Mouse (Mus musculus) forebrain, postnatal 0 days (tissue): ENCODE data around the gene Cdkal1. TPM values are rescaled to one million over a fixed set of nuclear protein-coding genes. Genes with fewer than 3 reads are reported as not detected.
A peak's percentile ranks its signal among the peaks of the same experiment; 100 is the strongest.

Source experiments
- ATAC-seq: fragments of 200-750 bp; cut with Nextera tagmentation; 2 replicates; pipeline ENCODE4 v1.8.0; 2017; ENCODE audit warnings: mild to moderate bottlenecking, moderate library complexity
- DNase-seq: peaks from one replicate; pipeline ENCODE4 v3.0.0-alpha.2; 2015
- H3K27ac ChIP-seq: fragments of 300-500 bp; sonication (generic); 2 replicates; pipeline ENCODE4 v1.5.1; 2014; ENCODE audit warnings: low read depth, mild to moderate bottlenecking, antibody characterized with exemption, low read length, moderate library complexity, mixed read lengths
- H3K27me3 ChIP-seq: fragments of 300-500 bp; sonication (generic); 2 replicates; pipeline ENCODE4 v1.6.1; 2014; ENCODE audit warnings: mild to moderate bottlenecking, low read length, mixed read lengths; ENCODE audit not compliant: insufficient read depth
- H3K36me3 ChIP-seq: fragments of 300-500 bp; sonication (generic); 2 replicates; pipeline ENCODE4 v1.6.1; 2014; ENCODE audit warnings: mild to moderate bottlenecking, moderate library complexity; ENCODE audit not compliant: insufficient read depth
- H3K4me1 ChIP-seq: fragments of 300-500 bp; sonication (generic); 2 replicates; pipeline ENCODE4 v1.6.1; 2014; ENCODE audit warnings: antibody characterized with exemption; ENCODE audit not compliant: insufficient read depth
- H3K4me2 ChIP-seq: fragments of 300-500 bp; sonication (generic); 2 replicates; pipeline ENCODE4 v1.6.1; 2014; ENCODE audit warnings: low read depth, mild to moderate bottlenecking, moderate library complexity
- H3K4me3 ChIP-seq: fragments of 300-500 bp; sonication (generic); 2 replicates; pipeline ENCODE4 v1.5.1; 2014; ENCODE audit warnings: low read depth, low read length, mixed read lengths
- H3K9ac ChIP-seq: fragments of 300-500 bp; sonication (generic); 2 replicates; pipeline ENCODE4 v1.6.1; 2014; ENCODE audit warnings: mild to moderate bottlenecking
- H3K9me3 ChIP-seq: fragments of 300-500 bp; sonication (generic); 2 replicates; pipeline ENCODE4 v1.6.1; 2016; ENCODE audit warnings: low read length
- CTCF ChIP-seq: sonication (generic); IDR thresholded peaks from 2 replicates; pipeline ENCODE4 v1.5.1; 2016; ENCODE audit warnings: antibody characterized with exemption, control low read depth, low read depth
- WGBS: fragments of 180-500 bp; shearing (Covaris S2); extraction: QIAGEN DNeasy Blood & Tissue Kit; methylation state at CpG from one replicate; pipeline ENCODE4 v1.1.7; 2014; 5-methylcytosine and 5-hydroxymethylcytosine counted together
- polyA plus RNA-seq: library from polyadenylated mRNA; unstranded; fragments of >200 nt; fragmentation: Nextera tagmentation; extraction: Ambion mirVana; gene quantifications from 2 replicates; pipeline ENCODE4 v1.2.1, GENCODE M21; 2015
- total RNA-seq: library from RNA; depleted of rRNA; stranded (reverse); fragments of >200 nt; gene quantifications from 2 replicates; pipeline ENCODE4 v1.2.3, GENCODE M21; 2014

Cdkal1 gene
- total and polyA plus RNA-seq, 2 experiments from 2014 or later = 16.7 to 18.3 TPM

DNA sequence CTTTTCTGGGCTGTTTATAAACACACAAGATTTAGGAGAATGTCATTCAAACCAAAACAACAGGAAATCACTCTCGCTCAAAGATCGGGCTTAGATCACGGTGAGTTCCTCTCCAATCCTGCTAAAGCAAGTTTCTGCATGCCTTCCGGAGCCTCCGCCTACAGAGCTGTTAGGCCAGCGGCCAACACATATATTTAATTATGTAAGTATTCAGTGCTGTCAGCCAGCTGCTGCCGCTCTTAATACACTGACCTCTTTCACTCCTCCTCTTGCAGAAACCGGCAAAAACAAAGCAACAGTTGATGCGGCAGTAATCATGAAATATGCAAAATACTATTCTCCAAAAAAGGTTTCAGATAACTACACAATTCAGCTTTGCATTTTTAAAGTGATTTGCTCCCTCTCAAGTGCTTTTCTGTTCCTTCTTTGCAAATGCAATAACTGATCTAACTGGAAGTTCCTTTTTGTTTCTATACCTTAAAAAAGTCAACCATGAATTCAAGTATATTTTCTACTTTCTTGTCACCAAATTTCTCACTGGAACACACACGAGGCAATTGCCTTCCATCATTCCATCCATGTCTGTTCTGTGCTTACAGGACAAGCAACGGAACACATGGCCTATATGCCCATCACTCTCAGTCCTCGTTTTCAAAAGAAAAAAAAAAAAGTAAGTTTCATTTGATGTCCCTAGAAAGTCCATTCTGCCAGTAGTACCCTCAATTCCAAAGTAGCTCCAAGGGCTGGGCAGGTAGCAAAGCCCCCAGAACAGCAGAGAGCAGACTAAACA, 85.6 kb downstream of the Cdkal1 start:
- H3K9me3 ChIP-seq = no peaks in the 10 kb centered on the region
- 4% methylated on average over 12 of the region's 12 CpGs for WGBS
- H3K4me1 ChIP-seq = peaks cover 12% of the 10 kb centered on the region; the same call in 1 of the 2 replicates
- no peaks in the 10 kb centered on the region for H3K36me3 ChIP-seq
- peak overlapping the region; percentile 30 for H3K4me2 ChIP-seq
- 0 out of 2 replicates have a peak overlapping the region, but pooled peaks have one; percentile 7 for H3K9ac ChIP-seq
- H3K27ac ChIP-seq = no peak overlapping the region
- TF ChIP-seq CTCF = no peak
- H3K4me3 ChIP-seq = no peak overlapping the region
- DNase-seq = peak; percentile 59
- H3K27me3 ChIP-seq = no peaks in the 10 kb centered on the region
- ATAC-seq = peak; percentile 76

DNA sequence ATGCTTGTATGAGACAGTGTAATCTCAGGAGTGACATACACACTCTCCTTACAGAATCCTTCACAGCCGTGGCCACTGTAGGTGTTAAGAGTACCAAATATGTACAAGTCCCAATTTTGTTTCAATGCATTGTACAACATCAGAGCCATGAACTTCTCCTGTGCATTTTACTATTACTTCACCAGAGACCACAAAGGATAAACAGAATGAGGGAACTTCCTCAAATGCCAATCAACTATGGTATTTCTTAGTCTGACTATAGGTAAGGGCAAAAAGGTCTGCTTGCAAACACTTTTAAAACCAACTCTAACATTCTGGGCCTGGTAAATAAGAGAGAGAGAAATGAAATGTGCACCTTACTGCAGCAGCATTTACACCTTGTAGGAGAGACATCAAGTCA, 87.4 kb downstream of the Cdkal1 start:
- Histone ChIP-seq H3K9me3 (no peaks in the 10 kb centered on the region), H3K4me1 (peaks cover 12% of the 10 kb centered on the region; the same call in 1 of the 2 replicates), H3K4me2 (no peak overlapping the region), H3K4me3 (no peak overlapping the region), H3K27me3 (no peaks in the 10 kb centered on the region), H3K27ac (no peak overlapping the region), H3K36me3 (no peaks in the 10 kb centered on the region), H3K9ac (no peak overlapping the region)
- TF ChIP-seq CTCF = no peak
- 68% methylated on average over 1 of the region's 1 CpGs for WGBS
- ATAC-seq (no peak), DNase-seq (no peak)

DNA sequence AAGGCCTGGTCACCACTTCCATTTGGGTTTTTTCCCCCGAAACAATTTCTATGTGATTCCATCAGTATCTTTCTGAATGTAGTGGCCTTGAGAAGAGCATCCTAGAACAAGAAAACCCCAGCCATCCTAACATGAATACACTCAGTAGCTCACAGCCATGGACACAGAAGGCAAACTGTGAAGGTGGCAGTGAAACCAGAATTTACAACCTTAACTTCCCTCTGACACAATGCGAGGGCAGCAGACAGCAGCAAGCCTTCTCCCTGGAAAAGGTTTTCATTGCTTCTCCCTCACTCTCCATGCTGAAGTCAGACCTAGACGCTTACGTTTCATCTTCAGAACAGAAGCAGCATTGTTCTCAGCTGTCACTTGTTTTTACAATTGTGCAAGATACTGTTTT, 87.9 kb downstream of the Cdkal1 start:
- 49% methylated on average over 4 of the region's 4 CpGs for WGBS

DNA sequence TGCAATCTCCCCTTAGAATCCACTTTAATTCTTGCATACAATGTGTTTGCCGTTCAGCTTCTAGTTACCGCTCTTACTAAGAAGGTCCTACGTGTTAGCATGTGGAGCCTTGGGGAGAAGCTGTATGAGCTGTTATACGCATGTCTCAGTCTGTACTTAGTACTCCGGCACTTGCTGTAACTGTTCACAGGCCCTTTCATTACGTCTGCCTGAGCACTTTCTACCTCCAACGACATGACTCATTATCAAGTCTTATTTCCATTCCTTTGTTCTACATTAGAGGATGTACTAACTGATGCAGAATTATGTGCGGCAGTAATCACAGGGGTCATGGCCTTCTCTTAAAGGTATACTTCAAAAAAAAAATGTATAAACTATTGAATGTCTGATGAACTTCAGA, 89.1 kb downstream of the Cdkal1 start:
- Histone ChIP-seq H3K4me1 (peaks cover 12% of the 10 kb centered on the region; the same call in 1 of the 2 replicates), H3K27me3 (no peaks in the 10 kb centered on the region), H3K36me3 (no peaks in the 10 kb centered on the region), H3K4me2 (no peak overlapping the region), H3K9ac (no peak overlapping the region), H3K27ac (no peak overlapping the region), H3K9me3 (no peaks in the 10 kb centered on the region), H3K4me3 (no peak overlapping the region)
- ATAC-seq (peak; percentile 76), DNase-seq (peak; percentile 18)
- WGBS = 46% methylated on average over 8 of the region's 8 CpGs
- no peak for TF ChIP-seq CTCF

More for the DNA sequence above, 87.9 kb downstream of the Cdkal1 start:
- Histone ChIP-seq H3K9ac (no peak overlapping the region), H3K4me1 (peaks cover 12% of the 10 kb centered on the region; the same call in 1 of the 2 replicates), H3K27me3 (no peaks in the 10 kb centered on the region), H3K4me3 (no peak overlapping the region), H3K27ac (no peak overlapping the region), H3K9me3 (no peaks in the 10 kb centered on the region), H3K4me2 (no peak overlapping the region), H3K36me3 (no peaks in the 10 kb centered on the region)
- no peak for ATAC-seq
- no peak for DNase-seq
- no peak for TF ChIP-seq CTCF

DNA sequence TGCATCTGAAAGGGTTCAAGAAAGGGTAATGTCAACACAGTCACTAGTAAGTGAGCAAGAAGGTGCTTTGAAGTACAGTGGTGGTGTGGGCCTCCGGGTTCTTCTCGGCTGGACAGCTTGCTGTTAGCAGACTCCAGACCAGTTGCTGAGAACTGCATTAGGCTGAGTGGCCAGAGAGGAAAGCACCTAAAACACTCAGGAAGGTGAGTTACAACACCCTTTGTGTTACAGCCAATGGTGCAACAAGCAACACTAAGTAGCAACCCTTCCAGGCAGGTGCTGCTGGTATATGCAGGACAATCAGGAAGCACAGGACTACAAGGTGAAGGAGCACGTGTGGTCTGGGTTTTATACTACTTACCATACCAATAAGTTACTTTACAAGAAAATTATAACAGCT, 90.2 kb downstream of the Cdkal1 start:
- H3K27ac ChIP-seq = no peak overlapping the region
- DNase-seq (no peak), ATAC-seq (no peak)
- no peak overlapping the region for H3K9ac ChIP-seq
- H3K4me2 ChIP-seq = no peak overlapping the region
- peaks cover 15% of the 10 kb centered on the region; the same call in 1 of the 2 replicates for H3K4me1 ChIP-seq
- no peaks in the 10 kb centered on the region for H3K36me3 ChIP-seq
- H3K27me3 ChIP-seq = no peaks in the 10 kb centered on the region
- H3K9me3 ChIP-seq = no peaks in the 10 kb centered on the region
- whole genome bisulfite sequencing = 86% methylated on average over 3 of the region's 3 CpGs
- H3K4me3 ChIP-seq = no peak overlapping the region
- no peak for TF ChIP-seq CTCF

DNA sequence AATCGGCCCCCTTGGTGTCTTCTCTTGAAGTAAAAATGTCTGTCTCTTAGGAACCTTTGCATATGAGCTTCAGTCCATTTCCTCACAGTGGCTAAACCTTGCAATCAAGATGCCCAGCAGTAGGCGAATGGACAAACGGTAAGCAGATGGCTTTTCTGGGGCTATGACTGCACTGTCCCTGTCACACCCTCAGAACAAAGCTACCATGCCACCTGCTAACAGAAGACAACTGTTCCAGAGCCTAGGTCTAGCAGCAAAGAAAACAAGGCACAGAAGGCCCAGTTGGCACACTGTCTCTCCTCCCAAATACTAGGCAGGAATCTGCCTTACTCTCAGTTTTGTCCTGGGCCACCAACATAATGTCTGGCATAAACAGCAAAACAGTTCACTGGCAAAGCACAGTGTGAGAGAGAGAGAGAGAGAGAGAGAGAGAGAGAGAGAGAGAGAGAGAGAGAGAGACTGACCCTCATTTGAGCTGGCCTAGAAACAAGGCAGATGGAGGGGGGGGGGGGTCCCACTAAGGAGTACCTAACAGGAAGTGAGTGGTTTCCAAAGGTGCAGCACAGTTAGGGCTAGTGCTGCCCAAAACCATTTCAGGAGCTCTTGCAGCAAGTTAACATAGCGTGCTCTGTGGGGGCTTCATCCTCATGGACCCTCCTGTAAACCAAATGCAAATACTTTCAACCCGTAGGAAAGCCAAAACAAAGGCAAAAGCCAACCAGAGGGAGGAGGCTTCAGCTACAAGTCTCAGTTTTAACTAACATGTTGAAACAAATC, 95.6 kb downstream of the Cdkal1 start:
- H3K36me3 ChIP-seq = no peaks in the 10 kb centered on the region
- H3K27me3 ChIP-seq = no peaks in the 10 kb centered on the region
- H3K9me3 ChIP-seq = no peaks in the 10 kb centered on the region
- 0 out of 2 replicates have a peak, but pooled peaks cover 5% of the 10 kb centered on the region for H3K4me1 ChIP-seq
- H3K4me3 ChIP-seq = no peak overlapping the region
- peak; percentile 84 for ATAC-seq
- no peak overlapping the region for H3K9ac ChIP-seq
- DNase-seq = peak; percentile 45
- 38% methylated on average over 5 of the region's 5 CpGs for WGBS
- H3K4me2 ChIP-seq = no peak overlapping the region
- no peak for TF ChIP-seq CTCF
- H3K27ac ChIP-seq = peak overlapping the region; percentile 72

DNA sequence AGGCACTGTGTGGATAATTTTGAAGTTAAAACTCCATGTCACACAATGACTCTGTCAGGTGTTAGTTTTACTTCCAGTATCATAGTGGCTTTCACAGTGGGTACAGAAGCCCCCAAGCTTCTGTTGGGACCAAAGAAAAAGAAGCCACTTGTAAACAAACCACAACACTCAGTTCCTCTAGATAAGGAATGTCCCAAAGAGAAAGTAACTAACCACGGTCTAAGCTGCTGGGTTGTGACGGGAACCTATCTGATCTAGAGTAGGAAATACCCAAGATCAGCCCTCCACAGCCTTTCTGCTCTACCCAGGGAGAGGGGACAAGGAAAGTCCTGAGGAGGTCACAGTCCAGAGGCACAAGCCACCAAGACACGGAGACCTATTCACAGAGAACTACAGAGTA, 99.4 kb downstream of the Cdkal1 start:
- TF ChIP-seq CTCF = no peak
- whole genome bisulfite sequencing = 90% methylated on average over 3 of the region's 3 CpGs
- Histone ChIP-seq H3K27ac (no peak overlapping the region), H3K36me3 (no peaks in the 10 kb centered on the region), H3K4me2 (no peak overlapping the region), H3K27me3 (no peaks in the 10 kb centered on the region), H3K4me1 (0 out of 2 replicates have a peak, but pooled peaks cover 5% of the 10 kb centered on the region), H3K9ac (no peak overlapping the region), H3K4me3 (no peak overlapping the region), H3K9me3 (no peaks in the 10 kb centered on the region)
- DNase-seq = no peak
- ATAC-seq = no peak
